Mouse (Mus musculus): ENCODE results near the gene Taf10.
"Not testable (repeated sequence)": the region's sequence is repeated elsewhere in the genome, so short reads cannot be mapped to it uniquely, and the experiment has no call there.

Taf10 gene

DNA sequence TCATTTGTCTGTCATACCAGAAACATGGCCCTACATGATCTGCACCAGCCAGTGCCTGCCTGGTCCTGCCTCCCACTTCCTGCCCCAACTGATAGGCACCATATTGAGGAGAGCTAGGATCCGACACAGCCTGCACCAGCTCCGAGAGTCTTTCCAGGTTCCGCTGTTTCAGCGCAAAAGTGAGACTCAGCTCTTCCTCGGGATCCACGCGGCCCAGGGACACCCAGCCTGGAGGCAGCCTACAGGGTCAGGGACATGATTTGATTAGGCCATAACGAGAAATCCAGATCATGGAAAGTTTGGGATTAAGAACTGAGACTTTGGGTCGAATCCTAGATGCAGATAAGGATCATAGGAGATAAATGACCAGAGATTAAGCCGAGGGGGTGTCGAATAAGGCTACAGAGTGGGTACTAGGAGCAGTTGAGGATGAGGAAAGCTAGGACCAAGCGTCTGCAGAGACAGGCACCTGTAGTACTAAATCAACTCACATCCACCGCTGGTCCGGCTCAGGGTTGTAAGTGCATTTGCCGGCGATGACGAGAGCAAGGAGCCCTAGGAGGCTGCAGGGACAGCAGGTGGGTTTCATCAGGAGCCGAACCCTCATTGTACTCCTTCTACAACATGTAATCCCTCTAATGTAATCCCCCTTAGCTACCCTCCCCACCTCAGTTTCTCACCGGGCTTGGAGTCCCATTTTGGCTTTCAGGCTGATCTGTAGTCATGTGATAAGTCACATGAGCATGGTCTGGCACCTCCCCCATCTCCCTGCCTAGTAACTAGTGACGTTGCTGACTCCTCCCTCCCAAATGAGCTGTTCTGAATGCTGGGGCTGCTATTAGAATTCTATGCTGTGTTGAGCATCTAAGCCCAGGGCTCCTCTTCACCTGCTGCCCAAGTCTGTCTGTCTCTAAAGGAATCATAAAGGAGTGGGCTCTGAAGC is 7.6 kb upstream of the Taf10 start, which contains the start of gene Tpp1:
Tpp1 (minus strand) TSS at position 745 of the 943 bp plus-strand sequence.
- peak; percentile 98 for DNase-seq

DNA sequence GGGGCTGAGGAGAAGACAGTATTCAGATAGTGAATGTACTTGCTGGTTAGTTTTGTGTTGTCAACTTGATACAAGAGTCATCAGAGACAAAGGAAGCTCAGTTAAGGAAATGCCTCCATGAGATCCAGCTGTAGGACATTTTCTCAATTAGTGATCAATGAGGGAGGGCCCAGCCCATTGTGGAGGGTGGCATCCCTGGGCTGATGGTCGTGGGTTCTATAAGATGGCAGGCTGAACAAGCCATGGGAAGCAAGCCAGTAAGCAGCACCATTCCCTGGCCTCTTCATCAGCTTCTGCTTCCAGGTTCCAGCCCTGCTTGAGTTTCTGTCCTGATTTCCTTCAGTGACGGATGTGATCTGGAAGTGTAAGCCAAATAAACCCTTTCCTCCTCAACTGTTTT is 3.6 kb upstream of the Taf10 start:
- no peak for DNase-seq

DNA sequence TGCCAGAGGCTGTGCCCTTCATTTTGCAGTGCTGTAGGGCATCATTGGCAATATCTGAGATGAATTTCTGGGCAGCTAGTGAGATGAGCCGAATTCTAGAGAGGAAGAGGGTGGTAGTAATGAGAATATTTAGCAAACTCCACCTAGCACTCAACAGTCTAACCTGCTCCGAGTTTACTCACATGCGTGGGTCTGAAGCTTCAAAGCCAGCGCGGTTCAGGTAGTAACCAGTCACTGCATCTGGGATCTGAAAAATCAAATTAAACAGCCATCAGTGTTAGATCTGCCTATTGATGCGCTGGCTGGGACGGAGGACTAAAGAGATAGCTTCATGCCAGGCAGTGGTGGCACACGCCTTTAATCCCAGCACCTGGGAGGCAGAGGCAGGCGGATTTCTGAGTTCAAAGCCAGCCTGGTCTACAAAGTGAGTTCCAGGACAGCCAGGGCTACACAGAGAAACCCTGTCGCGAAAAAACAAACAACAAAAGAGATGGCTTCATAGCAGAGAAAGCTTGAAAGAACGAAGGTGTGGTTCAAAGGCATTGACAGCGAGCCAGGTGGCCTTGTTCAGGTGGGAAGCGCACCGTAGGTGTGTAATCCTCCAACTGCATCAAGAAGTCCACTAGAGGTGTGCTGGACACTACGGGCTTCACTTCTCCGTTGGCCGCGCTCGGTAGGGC is 775 bp downstream of the Taf10 start:
- DNase-seq: not testable (repeated sequence)

DNA sequence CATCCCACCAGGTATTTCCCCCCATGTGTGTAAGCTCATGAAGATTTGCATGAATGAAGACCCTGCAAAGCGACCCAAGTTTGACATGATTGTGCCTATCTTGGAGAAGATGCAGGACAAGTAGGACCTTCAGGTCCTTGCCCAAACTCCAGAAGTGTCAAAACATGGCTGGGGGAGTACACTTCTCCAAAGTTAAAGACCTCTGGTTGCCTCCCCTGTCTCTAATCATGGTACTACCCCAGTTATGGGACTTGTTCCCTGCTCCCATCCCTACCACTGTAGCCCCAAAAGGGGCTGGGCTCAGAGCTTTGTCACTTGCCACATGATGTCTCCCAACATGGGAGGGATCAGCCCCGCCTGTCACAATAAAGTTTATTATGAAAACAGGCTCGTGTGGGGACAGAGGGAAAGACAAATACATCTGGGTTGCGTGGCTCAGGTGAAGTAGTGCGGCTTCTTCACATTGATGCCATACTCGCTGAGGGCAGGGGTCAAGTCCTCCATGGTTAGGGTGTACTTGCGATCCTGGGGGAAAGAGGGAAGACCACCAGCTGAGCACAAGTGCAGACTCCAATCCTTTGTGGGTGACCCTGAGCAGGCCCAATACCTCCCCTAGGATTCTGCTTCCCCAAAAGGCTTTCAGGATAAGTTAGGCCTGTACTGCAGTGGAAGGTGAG is 1.5 kb downstream of the Taf10 start:
- not testable (repeated sequence) for DNase-seq

DNA sequence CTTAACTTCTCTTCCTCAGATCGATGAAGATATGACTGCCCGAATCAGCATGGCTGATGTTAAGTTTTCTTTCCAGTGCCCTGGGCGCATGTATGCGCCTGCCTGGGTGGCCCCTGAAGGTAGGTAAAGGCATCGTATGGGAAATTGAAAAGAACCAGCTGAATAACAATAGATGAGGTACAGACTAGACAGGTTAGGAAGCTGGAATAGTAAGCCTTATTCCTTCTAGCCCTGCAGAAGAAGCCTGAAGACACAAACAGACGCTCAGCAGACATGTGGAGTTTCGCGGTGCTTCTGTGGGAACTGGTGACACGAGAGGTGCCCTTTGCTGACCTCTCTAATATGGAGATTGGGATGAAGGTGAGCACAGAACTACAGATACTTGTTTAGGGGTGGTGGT is 2.2 kb downstream of the Taf10 start:
- DNase-seq: no peak

DNA sequence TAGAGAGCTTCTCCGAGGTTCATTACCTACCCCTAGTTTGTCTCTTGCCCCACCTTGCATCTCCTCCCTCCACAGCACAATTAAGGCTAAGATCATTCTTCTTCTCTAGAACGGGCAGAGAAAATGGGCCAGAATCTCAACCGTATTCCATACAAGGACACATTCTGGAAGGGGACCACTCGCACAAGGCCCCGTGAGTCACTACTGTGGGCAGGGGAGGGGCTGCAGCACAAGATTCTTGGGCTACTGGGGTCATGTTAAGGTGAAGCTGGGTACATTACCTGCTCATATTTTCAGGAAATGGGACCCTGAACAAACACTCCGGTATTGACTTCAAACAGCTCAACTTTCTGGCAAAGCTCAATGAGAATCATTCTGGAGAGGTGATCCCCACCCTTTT is 3.3 kb downstream of the Taf10 start:
- no peak for DNase-seq

DNA sequence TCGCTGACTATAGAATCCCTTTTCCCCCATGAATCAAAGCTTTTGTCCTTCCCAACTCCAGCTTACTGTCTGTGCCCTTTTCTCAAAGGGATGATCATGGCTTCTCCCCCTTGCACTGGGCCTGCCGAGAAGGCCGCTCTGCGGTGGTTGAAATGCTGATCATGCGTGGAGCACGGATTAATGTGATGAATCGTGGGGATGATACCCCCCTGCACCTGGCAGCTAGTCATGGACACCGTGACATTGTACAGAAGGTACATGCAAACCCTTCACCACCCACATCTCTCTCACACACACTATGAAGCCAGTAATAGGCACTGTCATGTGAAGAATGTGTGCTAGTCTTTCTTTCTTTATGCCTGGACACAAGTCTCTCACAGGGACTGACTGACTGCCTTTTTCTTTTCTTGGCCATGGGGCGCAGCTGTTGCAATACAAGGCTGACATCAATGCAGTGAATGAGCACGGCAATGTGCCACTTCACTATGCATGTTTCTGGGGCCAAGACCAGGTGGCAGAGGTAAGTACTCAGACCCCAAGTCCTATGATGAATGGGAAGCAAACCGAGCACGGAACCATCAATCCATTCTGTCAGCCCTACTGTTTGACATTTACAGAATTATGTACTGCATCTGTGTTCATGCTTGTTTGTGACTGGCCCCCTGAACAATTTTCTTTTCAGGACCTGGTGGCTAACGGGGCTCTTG is 3.9 kb downstream of the Taf10 start:
- no peak for DNase-seq

DNA sequence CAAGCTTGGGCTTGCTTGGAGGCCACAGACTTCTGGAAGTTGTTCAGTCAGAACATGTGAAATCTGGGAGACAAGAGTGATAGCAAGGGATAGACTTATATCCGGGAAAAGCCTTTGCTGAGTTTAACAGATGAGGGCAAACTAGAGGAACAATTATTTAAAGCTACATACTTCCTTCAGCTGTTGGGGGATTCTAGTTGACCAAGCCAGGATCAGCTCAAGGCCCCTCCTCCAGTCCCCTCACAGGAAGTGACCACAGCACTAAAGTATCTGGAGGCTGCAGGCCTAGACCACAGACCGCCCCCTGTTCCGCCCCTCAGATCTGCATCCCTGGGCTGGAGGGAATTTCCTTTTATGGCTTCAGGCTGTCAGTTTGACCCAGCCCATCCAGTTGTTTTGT is 5.2 kb downstream of the Taf10 start:
- DNase-seq: peak; percentile 74

DNA sequence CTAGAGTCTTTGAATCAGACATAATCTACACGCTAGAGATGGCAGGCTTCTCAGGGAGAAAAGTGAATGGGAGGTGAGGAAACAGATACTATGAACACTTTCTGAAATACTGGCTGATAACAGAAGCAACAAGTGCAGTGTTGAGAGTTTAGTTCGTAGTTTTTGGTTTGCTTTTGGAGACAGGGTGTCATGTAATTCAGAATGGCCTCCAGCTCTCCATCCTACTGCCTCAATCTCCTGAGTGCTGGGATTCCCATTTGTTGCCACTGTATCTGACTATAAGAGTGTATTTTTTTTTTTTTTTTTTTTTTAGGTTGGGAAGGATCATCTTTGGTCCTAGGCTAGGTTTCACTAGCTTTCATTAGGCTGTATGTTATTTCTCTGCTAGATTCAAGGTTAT is 5.9 kb downstream of the Taf10 start:
- DNase-seq: no peak

DNA sequence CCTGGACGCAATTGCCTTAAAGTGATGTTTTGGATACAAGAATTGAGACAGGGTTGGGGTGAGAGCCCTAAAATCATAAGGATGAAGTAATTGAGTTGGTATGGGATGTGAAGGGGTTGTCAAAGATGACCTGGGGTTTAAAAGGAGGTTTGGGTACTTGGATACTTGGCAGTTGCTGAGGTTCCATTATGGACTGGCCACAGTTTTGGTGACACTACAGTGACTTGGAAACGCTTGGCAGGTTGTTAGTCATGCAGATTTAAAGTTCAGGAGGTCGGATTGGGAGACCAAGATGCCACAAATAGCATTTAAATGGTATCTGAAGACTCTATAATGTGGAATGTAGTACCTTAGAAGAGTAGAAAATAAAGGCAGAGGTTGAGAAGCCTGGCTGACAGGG is 6.5 kb downstream of the Taf10 start:
- DNase-seq: no peak

DNA sequence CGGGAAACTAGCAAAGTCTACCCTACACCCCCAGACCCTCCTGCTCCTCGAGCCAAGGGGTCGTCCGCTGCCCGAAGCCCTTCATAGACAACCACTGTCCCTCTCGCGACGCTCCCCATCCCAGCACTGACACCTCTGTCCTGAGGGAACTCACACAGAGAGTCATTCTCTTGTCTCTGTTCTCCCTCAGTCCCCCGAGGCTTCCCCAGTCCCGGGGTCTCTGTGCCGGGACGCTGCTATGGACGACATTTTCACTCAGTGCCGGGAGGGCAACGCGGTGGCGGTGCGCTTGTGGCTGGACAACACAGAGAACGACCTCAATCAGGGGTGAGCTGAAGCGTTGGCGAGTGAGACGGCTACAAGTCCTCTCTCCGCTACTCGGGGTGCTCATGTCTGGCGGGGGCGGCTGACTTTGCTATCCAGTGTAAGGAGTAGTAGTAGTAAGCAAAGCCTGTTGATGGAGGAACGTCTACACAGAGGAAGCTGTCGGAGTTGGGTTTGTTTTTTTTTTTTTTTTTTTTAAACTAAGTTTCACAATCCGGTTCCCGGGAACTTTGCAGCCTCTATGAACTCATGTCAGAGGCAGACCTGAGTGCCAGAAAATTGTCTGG is 7.1 kb downstream of the Taf10 start, which contains the start of gene Rrp8:
Rrp8 (minus strand) TSS at position 475 of the 611 bp plus-strand sequence.
- peak; percentile 43 for DNase-seq

DNA sequence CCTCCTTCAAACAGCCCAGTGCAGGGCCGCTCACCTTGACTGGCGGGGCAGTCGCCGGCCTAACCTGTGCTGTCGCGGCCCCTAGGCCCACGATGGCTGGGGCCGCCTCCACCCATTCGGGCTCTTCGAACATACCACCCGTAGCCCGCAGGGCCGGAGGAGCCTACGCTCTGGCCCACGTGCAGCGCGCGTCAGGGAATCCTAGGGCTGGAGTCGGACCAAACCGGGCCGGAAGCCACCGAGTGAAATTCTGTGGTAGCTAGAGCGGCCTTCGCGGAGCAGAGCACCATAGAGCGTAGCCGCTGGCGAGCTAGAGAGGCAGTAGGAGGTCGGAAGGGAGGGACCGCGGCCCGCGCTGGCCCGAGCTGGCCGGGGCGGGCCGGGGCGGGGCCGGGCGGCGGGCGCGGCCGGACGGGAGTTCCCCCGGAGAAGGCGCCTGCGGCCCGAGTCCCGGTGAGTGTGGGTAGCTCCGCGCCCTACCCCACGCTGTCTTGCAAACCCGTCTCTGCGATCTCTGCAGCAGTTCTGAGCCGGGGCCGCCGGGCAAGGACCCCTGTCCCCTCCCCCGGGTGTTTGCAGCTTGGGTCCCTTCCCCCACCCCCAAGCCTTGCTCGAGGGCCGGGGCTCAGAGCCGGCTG is 7.8 kb downstream of the Taf10 start, which contains the start of gene Ilk:
Ilk (plus strand) TSS at position 329 of the 638 bp plus-strand sequence.
- DNase-seq: peak; percentile 96

DNA sequence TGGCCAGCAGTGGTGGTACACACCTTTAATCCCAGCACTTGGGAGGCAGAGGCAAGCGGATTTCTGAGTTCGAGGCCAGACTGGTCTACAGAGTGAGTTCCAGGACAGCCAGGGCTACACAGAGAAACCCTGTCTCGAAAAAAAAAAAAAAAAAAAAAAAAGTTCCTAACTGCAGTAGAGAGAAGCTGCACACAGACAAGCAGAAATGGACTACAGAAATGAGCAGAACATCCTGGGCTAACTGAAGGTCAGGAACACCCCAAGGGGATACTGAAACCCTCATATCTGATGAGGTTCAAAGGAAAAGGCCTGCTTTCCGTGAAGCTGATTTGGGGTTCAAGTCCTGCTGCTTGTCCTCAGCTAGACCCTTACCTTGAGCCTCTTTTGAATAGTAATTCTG is 8.7 kb downstream of the Taf10 start:
- DNase-seq: not testable (repeated sequence)

DNA sequence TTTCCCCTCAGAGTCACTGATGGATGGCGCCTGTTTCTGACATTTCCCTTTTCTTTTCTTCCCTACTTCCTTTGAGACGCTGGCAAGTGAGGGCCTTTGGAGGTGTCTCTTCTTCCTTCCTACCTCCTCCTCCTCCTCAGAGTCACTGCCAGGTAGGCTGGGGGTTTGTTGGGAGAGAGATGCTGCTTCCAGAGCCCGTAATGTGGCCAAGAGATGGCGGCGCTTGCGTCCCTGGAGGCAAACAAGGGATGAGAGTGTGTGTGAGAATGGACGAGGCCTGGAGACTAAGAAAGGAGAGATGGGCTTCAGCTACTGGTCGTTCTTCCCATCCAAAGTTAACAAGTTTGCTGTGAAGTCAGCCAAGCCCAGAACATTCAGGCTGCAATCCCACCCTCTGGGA is 9.3 kb downstream of the Taf10 start:
- no peak for DNase-seq

DNA sequence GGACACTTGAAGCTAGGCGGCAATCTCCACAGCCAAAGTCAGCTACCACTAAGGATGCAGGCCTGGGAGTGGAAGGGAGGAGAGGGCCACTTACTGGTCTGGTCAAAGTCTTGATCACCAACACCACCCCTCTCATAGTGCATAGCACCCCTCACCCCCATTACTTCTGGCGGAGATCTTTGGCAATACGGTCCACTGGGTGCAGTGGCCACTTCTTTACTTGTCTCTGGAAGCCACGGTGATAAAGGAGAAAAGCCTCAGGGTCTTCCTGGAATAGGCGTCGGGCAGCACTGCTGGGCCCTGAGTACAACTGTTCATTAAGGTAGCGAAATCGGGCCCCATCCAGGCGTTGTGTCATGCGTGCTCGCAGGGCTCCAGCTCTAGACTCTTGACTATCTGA is 10.3 kb downstream of the Taf10 start:
- DNase-seq: no peak

DNA sequence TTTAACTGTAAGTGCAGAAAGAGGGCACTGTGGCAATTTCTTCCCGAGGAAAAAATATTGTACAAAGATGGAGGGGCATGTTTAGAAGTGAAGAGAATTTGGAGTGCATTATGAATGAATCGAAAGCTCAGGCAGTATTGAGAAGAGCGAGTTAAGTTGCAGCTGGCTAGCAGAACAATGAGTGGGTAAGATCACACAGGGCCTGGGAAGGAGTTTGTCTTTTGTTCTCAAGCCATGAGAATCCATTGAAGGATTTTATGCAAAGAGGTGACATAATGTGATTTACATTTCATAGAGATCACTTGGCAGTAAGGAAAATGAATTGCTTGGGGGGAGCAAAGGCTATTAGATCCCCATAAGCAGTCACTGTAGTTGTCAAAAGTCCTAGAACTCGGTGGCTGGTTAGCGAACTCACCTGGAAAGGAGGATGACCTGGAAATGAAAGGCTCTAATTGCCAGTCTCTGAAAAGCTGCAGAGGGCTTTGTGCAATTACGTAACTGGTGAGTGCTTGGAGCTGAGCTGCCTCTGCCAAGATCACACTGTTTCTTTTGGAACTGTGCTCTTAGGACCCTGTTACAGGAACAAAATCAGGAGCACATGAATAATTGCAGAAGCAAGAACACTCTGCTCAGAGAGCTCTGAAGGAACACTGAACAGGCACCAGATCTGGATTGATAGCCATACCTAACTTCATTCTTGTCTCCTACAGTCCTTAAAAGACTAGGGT is 15.3 kb downstream of the Taf10 start:
- peak; percentile 44 for DNase-seq

DNA sequence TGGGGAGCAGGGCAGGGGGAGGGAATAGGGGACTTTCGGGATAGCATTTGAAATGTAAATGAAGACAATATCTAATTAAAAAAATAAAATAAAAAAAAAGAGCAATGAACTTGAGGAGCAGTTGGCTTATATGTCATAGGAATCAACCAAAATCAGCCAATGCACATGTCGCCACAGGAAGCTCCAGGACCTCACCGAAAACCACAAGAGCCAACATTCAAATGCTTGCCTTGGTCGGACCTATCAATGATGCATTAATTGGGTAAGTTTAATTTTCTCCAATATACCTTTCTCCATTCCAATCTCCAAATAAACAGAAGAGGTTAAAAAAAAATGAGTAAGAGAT is 17.2 kb downstream of the Taf10 start:
- no peak for DNase-seq

DNA sequence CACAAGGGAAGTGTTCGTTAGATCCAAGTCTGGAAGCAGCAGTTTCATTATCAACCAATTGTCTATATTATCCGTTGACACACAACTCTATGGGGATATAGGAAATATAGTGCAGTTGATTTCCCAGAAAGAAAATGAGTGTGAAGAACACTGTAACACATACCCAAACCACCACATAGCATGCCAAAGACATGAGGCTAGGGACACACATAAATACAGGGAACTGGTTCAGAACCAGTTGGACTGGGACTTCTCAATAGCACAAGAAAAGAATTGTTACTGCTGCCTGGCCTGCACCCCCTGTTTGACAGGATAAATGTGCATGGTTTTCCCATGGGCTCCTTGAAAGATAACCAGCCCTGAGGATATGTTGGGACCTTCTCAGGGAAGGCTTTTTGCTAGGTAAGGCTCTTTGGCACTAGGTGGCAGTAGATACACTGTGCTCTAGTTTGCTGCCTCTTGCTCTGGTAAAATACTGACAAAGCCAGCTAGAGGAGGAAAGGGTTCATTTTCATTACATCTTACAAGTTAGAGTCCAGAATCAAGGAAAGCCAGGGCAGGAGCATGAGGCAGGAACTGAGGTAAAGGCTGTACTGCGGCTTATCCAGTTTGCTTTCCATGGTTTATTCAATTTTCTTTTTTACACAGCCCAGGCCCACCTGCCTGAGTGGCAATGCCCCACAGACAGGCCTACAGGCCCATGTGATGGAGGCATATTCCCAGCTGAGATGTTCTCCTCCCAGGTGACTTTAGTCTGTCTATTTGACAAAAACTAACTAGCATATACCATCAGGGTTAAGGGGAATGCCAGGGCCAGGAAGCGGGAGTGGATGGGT is 17.8 kb downstream of the Taf10 start:
- DNase-seq: peak; percentile 79

DNA sequence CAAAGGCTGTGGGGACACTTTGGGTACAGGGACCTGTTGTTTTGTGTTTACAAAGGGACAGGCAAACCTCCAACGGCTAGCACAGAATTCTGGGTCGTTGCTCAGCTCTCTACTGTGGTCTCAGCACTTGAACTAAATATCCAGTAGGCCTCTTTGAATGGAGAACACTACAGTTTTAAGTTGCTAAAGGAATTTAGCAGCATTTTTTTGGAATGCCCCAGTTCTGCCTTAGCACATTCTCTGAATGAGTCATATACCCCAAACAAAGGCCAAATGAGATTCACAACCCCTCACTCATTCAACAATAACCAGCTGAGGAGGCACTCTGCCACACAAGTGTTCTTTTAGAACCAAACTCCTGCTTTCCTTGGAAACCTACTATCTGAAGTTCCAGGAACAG is 22.2 kb downstream of the Taf10 start:
- no peak for DNase-seq

DNA sequence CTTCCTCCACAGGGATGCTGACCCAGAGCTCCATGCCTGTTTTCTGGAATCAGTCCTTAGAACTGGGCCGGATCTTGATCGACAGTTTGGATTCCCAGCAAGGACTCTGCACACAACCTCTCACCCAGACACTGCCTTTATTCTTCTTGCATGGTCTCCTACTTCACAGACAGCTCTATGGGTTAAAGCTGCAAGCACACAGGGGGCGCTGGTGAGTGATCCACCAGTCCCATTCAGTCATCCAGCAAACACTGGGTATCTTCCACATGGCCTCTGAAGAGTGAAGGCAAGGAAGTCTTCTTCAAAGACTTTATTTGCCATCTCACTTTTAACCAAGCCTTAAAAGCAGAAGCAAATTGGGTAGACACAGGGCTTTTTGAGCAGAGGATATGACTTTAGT is 28.8 kb downstream of the Taf10 start:
- DNase-seq: no peak

All from kidney, adult 9 months (tissue).